Mouse (Mus musculus): ENCODE data around the gene Wapl. TPM values are rescaled to one million over a fixed set of nuclear protein-coding genes. Genes with fewer than 3 reads are reported as not detected.

Wapl gene
- polyA plus RNA-seq, 1 experiment from 2014 or later: 18.8 TPM

DNA sequence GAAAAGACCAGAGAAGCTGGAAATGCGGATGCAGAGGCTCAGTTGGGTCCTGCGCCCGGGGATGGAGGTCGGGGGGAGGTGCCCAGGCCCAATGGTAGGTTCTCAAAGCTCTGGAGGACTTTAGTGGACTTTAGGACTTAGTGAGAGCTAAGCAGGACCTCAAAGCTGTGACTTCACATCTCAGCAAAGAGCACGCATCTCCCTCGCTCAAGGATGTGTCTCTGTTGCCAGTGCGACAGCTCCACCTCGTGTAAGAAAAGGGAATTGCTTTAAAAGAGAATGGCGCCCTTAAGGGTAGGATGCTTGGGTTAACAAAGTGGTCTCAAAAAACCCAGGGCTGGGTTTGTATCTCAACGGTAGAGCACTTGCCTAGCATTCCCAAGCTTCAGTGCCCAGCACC lies 104.1 kb downstream of the Wapl start:
- Histone ChIP-seq H3K9ac (replicated peaks; ENCODE audit: low read depth, low read length) (no peak overlapping the region), H3K36me3 (ENCODE audit: control insufficient read depth, insufficient read depth) (no peaks in the 10 kb centered on the region), H3K4me3 (replicated peaks; ENCODE audit: low read length) (no peak overlapping the region), H3K27ac (ENCODE audit: low read length) (no peak overlapping the region), H3K4me2 (ENCODE audit: low read length) (no peak overlapping the region), H3K9me3 (ENCODE audit: control insufficient read depth, low read length) (no peaks in the 10 kb centered on the region), H3K27me3 (replicated peaks; ENCODE audit: control insufficient read depth, insufficient read depth, low read length) (no peaks in the 10 kb centered on the region), H3K4me1 (replicated peaks; ENCODE audit: control insufficient read depth, insufficient read depth, low read length) (no peaks in the 10 kb centered on the region)
- 13% methylated on average over 10 of the region's 10 CpGs for WGBS
- peak; percentile 72 for ATAC-seq

DNA sequence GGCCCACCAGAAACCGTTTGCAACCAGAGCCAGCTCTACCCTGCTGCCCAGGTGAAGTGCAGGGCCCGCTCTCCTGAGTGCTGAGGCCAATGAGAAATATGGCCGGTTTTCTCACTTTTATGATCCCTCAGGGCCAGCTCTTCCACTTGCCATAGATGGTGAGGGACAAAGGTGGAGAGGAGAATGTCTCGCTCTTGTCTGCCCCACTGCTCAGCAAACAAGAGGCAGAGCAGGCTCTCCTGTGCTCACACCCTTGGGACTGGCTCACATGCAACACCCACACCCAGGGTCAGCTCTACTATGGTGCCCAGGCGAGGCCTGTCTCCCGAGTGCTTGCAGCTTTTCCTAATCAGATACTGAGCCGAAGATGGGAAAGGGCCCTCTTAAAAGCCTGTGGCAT lies 105.0 kb downstream of the Wapl start:
- no peak overlapping the region for H3K4me2 ChIP-seq (ENCODE audit: low read length)
- ATAC-seq: no peak
- H3K27ac ChIP-seq (ENCODE audit: low read length): no peak overlapping the region
- no peak overlapping the region for H3K9ac ChIP-seq (replicated peaks; ENCODE audit: low read depth, low read length)
- H3K36me3 ChIP-seq (ENCODE audit: control insufficient read depth, insufficient read depth): no peaks in the 10 kb centered on the region
- H3K4me1 ChIP-seq (replicated peaks; ENCODE audit: control insufficient read depth, insufficient read depth, low read length): no peaks in the 10 kb centered on the region
- no peaks in the 10 kb centered on the region for H3K9me3 ChIP-seq (ENCODE audit: control insufficient read depth, low read length)
- H3K4me3 ChIP-seq (replicated peaks; ENCODE audit: low read length): no peak overlapping the region
- no peaks in the 10 kb centered on the region for H3K27me3 ChIP-seq (replicated peaks; ENCODE audit: control insufficient read depth, insufficient read depth, low read length)
- WGBS: 89% methylated on average over 7 of the region's 7 CpGs

DNA sequence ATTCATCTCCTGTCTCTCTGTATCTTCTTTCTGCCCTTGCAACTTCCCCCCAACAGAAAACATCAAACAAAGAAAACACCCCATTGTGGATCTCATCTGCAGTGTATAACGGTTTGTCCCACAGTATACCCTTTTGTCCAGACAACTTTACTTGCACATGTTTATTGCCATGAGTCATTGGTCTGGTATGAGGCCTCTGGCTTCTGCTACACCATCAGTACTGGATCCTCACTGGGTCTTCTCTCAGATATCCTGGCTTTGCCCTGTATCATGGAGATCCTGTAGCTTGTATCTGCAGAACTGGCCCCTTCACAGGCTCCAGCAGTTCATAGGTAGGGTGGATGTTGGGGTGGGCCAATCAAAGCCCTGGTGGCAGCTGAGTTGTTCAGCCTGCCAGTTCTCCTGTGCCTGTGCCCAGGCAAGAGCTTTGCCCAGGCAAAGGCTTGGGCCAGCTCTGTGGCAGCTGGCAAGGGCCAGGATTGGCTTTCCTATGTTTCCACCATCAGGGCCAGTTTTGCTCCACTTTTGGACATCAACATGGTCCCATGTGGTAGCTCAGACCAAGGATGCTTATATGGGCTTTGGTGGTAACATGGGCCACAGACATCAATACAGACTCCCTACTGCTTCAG lies 119.8 kb downstream of the Wapl start:
- H3K4me3 ChIP-seq (replicated peaks; ENCODE audit: low read length): no peak overlapping the region
- ATAC-seq: no peak
- H3K27ac ChIP-seq (ENCODE audit: low read length): no peak overlapping the region
- 78% methylated on average over 1 of the region's 1 CpGs for whole genome bisulfite sequencing
- H3K27me3 ChIP-seq (replicated peaks; ENCODE audit: control insufficient read depth, insufficient read depth, low read length): no peaks in the 10 kb centered on the region
- no peaks in the 10 kb centered on the region for H3K36me3 ChIP-seq (ENCODE audit: control insufficient read depth, insufficient read depth)
- H3K9me3 ChIP-seq (ENCODE audit: control insufficient read depth, low read length): no peaks in the 10 kb centered on the region
- H3K9ac ChIP-seq (replicated peaks; ENCODE audit: low read depth, low read length): no peak overlapping the region
- H3K4me2 ChIP-seq (ENCODE audit: low read length): no peak overlapping the region
- H3K4me1 ChIP-seq (replicated peaks; ENCODE audit: control insufficient read depth, insufficient read depth, low read length): no peaks in the 10 kb centered on the region

Other genes with a start within 250 kb of the Wapl start
- 21.1 and 25.2 TPM in 2 replicates for gene Bmpr1a, start 170.6 kb upstream of the Wapl start, polyA plus RNA-seq (2015; fragmentation: Nextera tagmentation; extraction: Ambion mirVana)
- not detected in 2 replicates for gene 9230112D13Rik, start 151.1 kb upstream of the Wapl start, polyA plus RNA-seq (2015; fragmentation: Nextera tagmentation; extraction: Ambion mirVana)
- gene Ldb3, start 85.2 kb upstream of the Wapl start, polyA plus RNA-seq (2015; fragmentation: Nextera tagmentation; extraction: Ambion mirVana): 0.39 and 0.55 TPM in 2 replicates
- gene Opn4, start 73.8 kb upstream of the Wapl start, polyA plus RNA-seq (2015; fragmentation: Nextera tagmentation; extraction: Ambion mirVana): not detected in 2 replicates
- 2.3 and 4.5 TPM in 2 replicates for gene Grid1, start 146.2 kb downstream of the Wapl start, polyA plus RNA-seq (2015; fragmentation: Nextera tagmentation; extraction: Ambion mirVana)

Measured in forebrain, embryonic 16.5 days (tissue).